Mouse (Mus musculus) liver, embryonic 16.5 days (tissue): ENCODE data around the gene Matn3. TPM values are rescaled to one million over a fixed set of nuclear protein-coding genes. Genes with fewer than 3 reads are reported as not detected.
A peak's percentile ranks its signal among the peaks of the same experiment; 100 is the strongest.

Experiments used
- ATAC-seq: fragments of 200-750 bp; cut with Nextera tagmentation; 2 replicates; pipeline ENCODE4 v1.8.0; 2017; ENCODE audit warnings: low read depth, mild to moderate bottlenecking, moderate number of reproducible peaks, moderate library complexity
- H3K27ac ChIP-seq: fragments of 300-500 bp; sonication (generic); 2 replicates; pipeline ENCODE4 v1.5.1; 2014; ENCODE audit warnings: mild to moderate bottlenecking, low read length
- H3K27me3 ChIP-seq: fragments of 300-500 bp; sonication (generic); 2 replicates; pipeline ENCODE4 v1.6.1; 2014; ENCODE audit warnings: low read depth, low read length, mixed read lengths; ENCODE audit not compliant: control insufficient read depth, insufficient read depth
- H3K36me3 ChIP-seq: fragments of 300-500 bp; sonication (generic); 2 replicates; pipeline ENCODE4 v1.6.1; 2014; ENCODE audit warnings: mild to moderate bottlenecking; ENCODE audit not compliant: control insufficient read depth, insufficient read depth
- H3K4me1 ChIP-seq: fragments of 300-500 bp; sonication (generic); 2 replicates; pipeline ENCODE4 v1.6.1; 2014; ENCODE audit warnings: low read depth, low read length, mixed read lengths; ENCODE audit not compliant: control insufficient read depth
- H3K4me2 ChIP-seq: fragments of 300-500 bp; sonication (generic); 2 replicates; pipeline ENCODE4 v1.6.1; 2014; ENCODE audit warnings: low read depth, low read length, mixed read lengths
- H3K4me3 ChIP-seq: fragments of 300-500 bp; sonication (generic); 2 replicates; pipeline ENCODE4 v1.5.1; 2014; ENCODE audit warnings: low read depth, mild to moderate bottlenecking, low read length
- H3K9ac ChIP-seq: fragments of 300-500 bp; sonication (generic); 2 replicates; pipeline ENCODE4 v1.6.1; 2014; ENCODE audit warnings: low read depth, low read length
- H3K9me3 ChIP-seq: fragments of 300-500 bp; sonication (generic); replicated peaks from 2 replicates; pipeline ENCODE4 v1.6.1; 2016; ENCODE audit warnings: low read length; ENCODE audit not compliant: control insufficient read depth
- WGBS: fragments of 180-500 bp; shearing (Covaris S2); extraction: QIAGEN DNeasy Blood & Tissue Kit; methylation state at CpG from one replicate; pipeline ENCODE4 v1.1.7; 2014; ENCODE audit not compliant: insufficient replicate concordance; 5-methylcytosine and 5-hydroxymethylcytosine counted together
- polyA plus RNA-seq: library from polyadenylated mRNA; unstranded; fragments of >200 nt; fragmentation: Nextera tagmentation; extraction: Ambion mirVana; gene quantifications from 2 replicates; pipeline ENCODE4 v1.2.1, GENCODE M21; 2015

Gene Matn3
- polyA plus RNA-seq, 1 experiment from 2014 or later, result 0.09 TPM

GRCm38 (mm10) chr12:8913701-8914340 is 33.9 kb upstream of the Matn3 start:
- Histone ChIP-seq H3K4me1 (no peaks in the 10 kb centered on the region), H3K27ac (no peak overlapping the region), H3K4me2 (no peak overlapping the region), H3K27me3 (no peaks in the 10 kb centered on the region), H3K36me3 (no peaks in the 10 kb centered on the region), H3K9me3 (no peaks in the 10 kb centered on the region), H3K4me3 (no peak overlapping the region), H3K9ac (no peak overlapping the region)
- no peak for ATAC-seq
- WGBS, result 64% methylated on average over 9 of the region's 9 CpGs

GRCm38 (mm10) chr12:8916378-8916777 is 31.4 kb upstream of the Matn3 start:
- H3K4me1 ChIP-seq, result peaks cover 6% of the 10 kb centered on the region
- no peak overlapping the region for H3K9ac ChIP-seq
- ATAC-seq, result no peak
- H3K9me3 ChIP-seq, result no peaks in the 10 kb centered on the region
- no peak overlapping the region for H3K4me3 ChIP-seq
- H3K27ac ChIP-seq, result no peak overlapping the region
- H3K4me2 ChIP-seq, result no peak overlapping the region
- WGBS, result 57% methylated on average over 5 of the region's 5 CpGs
- no peaks in the 10 kb centered on the region for H3K27me3 ChIP-seq
- H3K36me3 ChIP-seq, result no peaks in the 10 kb centered on the region

DNA sequence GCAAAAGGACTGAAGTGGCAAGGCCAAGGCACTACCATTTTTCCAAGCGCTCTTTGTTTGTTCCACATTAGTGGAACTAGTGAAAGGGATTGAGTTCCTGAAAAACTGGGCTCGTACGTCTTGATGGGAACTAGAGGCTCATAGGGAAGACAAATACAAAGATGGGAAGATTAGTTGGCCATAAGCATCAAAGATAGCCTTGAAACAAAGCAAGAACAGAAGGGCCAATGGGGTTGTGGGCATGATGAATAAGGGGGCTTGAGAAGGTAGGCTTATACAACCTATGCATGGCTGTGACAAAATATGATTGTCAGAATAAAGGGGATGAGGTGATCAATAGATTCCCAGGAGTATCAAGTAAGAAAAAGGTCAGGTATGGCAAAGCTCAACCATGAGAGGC is 28.5 kb upstream of the Matn3 start:
- Histone ChIP-seq H3K4me2 (no peak overlapping the region), H3K27me3 (no peaks in the 10 kb centered on the region), H3K36me3 (no peaks in the 10 kb centered on the region), H3K27ac (no peak overlapping the region), H3K9ac (no peak overlapping the region), H3K9me3 (no peaks in the 10 kb centered on the region), H3K4me1 (peaks cover 19% of the 10 kb centered on the region), H3K4me3 (no peak overlapping the region)
- no peak for ATAC-seq
- 71% methylated on average over 3 of the region's 3 CpGs for WGBS

- Histone ChIP-seq H3K4me2 (peak overlapping the region; percentile 91), H3K9me3 (no peaks in the 10 kb centered on the region), H3K27me3 (no peaks in the 10 kb centered on the region), H3K9ac (peak overlapping the region; percentile 71), H3K27ac (peak overlapping the region; percentile 95), H3K4me1 (peaks cover 25% of the 10 kb centered on the region), H3K4me3 (peak overlapping the region; percentile 91), H3K36me3 (no peaks in the 10 kb centered on the region)
- WGBS, result 37% methylated on average over 1 of the region's 1 CpGs
- no peak for ATAC-seq
These were observed 26.7 kb upstream of the Matn3 start for GRCm38 (mm10) chr12:8920996-8921393.

DNA sequence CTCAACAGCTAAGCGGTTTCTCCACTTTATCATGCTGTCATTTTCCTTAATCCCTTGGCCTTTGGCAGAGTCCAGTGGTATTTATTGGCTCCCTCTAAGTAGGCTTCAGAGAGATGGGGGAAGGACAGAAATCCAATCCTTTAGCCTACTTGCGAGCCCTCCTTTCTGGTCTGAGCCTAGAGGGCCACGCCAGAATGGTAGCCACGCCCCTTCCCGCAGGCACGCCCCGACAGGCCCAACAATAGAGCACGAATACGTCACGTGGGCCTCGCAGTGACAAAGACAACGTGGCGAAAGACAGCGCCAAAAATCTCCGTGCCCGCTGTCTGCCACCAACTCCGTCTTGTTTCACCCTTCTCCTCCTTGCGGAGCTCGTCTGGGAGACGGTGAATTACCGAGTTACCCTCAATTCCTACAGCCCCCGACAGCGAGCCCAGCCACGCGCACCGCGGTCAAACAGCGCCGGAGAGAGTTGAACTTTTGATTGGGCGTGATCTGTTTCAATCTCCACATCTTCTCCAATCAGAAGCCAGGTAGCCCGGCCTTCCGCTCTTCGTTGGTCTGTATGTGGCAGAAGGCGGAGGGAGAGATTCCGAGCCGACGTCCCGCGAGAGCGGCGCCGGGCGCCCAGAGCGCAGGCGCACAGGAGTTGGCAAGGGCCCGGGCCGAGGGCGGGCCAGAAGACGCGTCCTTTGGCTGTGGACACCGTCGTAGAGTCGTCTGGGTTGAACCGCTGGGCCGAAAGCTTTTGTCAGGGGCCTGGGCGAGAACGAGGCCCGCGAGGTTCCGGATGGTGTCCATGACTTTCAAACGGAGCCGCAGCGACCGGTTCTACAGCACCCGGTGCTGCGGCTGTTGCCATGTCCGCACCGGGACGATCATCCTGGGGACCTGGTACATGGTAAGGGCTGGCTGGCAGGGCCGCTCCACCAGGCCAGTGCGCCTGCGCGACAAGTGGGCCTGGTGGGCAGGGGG is 26.0 kb upstream of the Matn3 start, which contains the start of gene Laptm4a:
TSS of gene Laptm4a (plus strand) at position 271 of the 975 bp plus-strand sequence.
- ATAC-seq, result peak; percentile 96

GRCm38 (mm10) chr12:8922369-8923124 is 25.2 kb upstream of the Matn3 start:
- WGBS, result under 1% methylated on average over 30 of the region's 30 CpGs
- Histone ChIP-seq H3K4me3 (peak overlapping the region; percentile 91), H3K9ac (peak overlapping the region; percentile 92), H3K27ac (peak overlapping the region; percentile 95), H3K9me3 (no peaks in the 10 kb centered on the region), H3K4me1 (peaks cover 25% of the 10 kb centered on the region), H3K4me2 (peak overlapping the region; percentile 91), H3K36me3 (no peaks in the 10 kb centered on the region), H3K27me3 (no peaks in the 10 kb centered on the region)
- ATAC-seq, result no peak

More for the DNA sequence above, 26.0 kb upstream of the Matn3 start, which contains the start of gene Laptm4a:
- peak within 1 kb of the TSS; percentile 92 for H3K9ac ChIP-seq
- no peaks in the 10 kb centered on the region for H3K27me3 ChIP-seq
- peak within 1 kb of the TSS; percentile 91 for H3K4me2 ChIP-seq
- under 1% methylated on average over 73 of the region's 73 CpGs for WGBS
- peak within 1 kb of the TSS; percentile 91 for H3K4me3 ChIP-seq
- no peaks in the 10 kb centered on the region for H3K36me3 ChIP-seq
- H3K4me1 ChIP-seq, result peaks cover 25% of the 10 kb centered on the region
- peak within 1 kb of the TSS; percentile 95 for H3K27ac ChIP-seq
- no peaks in the 10 kb centered on the region for H3K9me3 ChIP-seq

GRCm38 (mm10) chr12:8923125-8923410 is 24.7 kb upstream of the Matn3 start:
- H3K9me3 ChIP-seq, result no peaks in the 10 kb centered on the region
- peak overlapping the region; percentile 95 for H3K27ac ChIP-seq
- WGBS, result 4% methylated on average over 5 of the region's 5 CpGs
- no peaks in the 10 kb centered on the region for H3K27me3 ChIP-seq
- peak overlapping the region; percentile 91 for H3K4me2 ChIP-seq
- H3K36me3 ChIP-seq, result no peaks in the 10 kb centered on the region
- peaks cover 25% of the 10 kb centered on the region for H3K4me1 ChIP-seq
- peak overlapping the region; percentile 91 for H3K4me3 ChIP-seq
- H3K9ac ChIP-seq, result peak overlapping the region; percentile 92
- 0 out of 2 replicates have a peak, but pooled peaks have one; percentile 3 for ATAC-seq

GRCm38 (mm10) chr12:8923603-8924002 is 24.1 kb upstream of the Matn3 start:
- no peaks in the 10 kb centered on the region for H3K27me3 ChIP-seq
- H3K4me3 ChIP-seq, result peak overlapping the region; percentile 91
- H3K9ac ChIP-seq, result peak overlapping the region; percentile 92; the same call in 1 of the 2 replicates
- H3K36me3 ChIP-seq, result no peaks in the 10 kb centered on the region
- no peaks in the 10 kb centered on the region for H3K9me3 ChIP-seq
- H3K27ac ChIP-seq, result no peak overlapping the region; the same call in 1 of the 2 replicates
- H3K4me2 ChIP-seq, result peak overlapping the region; percentile 91
- no peak for ATAC-seq
- H3K4me1 ChIP-seq, result peaks cover 25% of the 10 kb centered on the region
- WGBS, result 45% methylated on average over 2 of the region's 2 CpGs
